Mouse (Mus musculus) small intestine, adult 2 months (tissue): ENCODE results near the gene Pcgf1. TPM values are rescaled to one million over a fixed set of nuclear protein-coding genes. Genes with fewer than 3 reads are reported as not detected.

Experiments used
- H3K27ac ChIP-seq: fragments of 200-500 bp; 2 replicates; pipeline ENCODE4 v1.5.1; 2012; ENCODE audit warnings: low read depth, low read length, control low read depth, inconsistent platforms; ENCODE audit not compliant: insufficient read depth
- H3K27me3 ChIP-seq: fragments of 200-500 bp; 2 replicates; pipeline ENCODE4 v1.6.1; 2012; ENCODE audit warnings: mild to moderate bottlenecking, moderate library complexity, low read length, inconsistent platforms; ENCODE audit not compliant: control insufficient read depth, insufficient read depth
- H3K36me3 ChIP-seq: fragments of 200-500 bp; 2 replicates; pipeline ENCODE4 v1.6.1; 2012; ENCODE audit warnings: mild to moderate bottlenecking, low read length, control low read depth, inconsistent platforms; ENCODE audit not compliant: control insufficient read depth, insufficient read depth
- H3K4me1 ChIP-seq: fragments of 200-500 bp; 2 replicates; pipeline ENCODE4 v1.6.1; 2012; ENCODE audit warnings: low read length, inconsistent platforms, mixed read lengths; ENCODE audit not compliant: control insufficient read depth, insufficient read depth, insufficient read length
- H3K4me3 ChIP-seq: fragments of 200-500 bp; 2 replicates; pipeline ENCODE4 v1.5.1; 2012; ENCODE audit warnings: low read depth, mild to moderate bottlenecking, control low read depth, inconsistent platforms, low read length, moderate library complexity
- CTCF ChIP-seq: fragments of 200-500 bp; IDR thresholded peaks from 2 replicates; pipeline ENCODE4 v1.5.1; 2012; ENCODE audit warnings: low read depth, mild to moderate bottlenecking, control low read depth, inconsistent platforms, low read length, moderate library complexity, mixed read lengths; ENCODE audit not compliant: insufficient replicate concordance, insufficient read length; ENCODE audit errors: extremely low read depth
- POLR2A ChIP-seq: fragments of 200-500 bp; IDR thresholded peaks from 2 replicates; pipeline ENCODE4 v1.6.1; 2012; ENCODE audit warnings: low read depth, mild to moderate bottlenecking, control low read depth, inconsistent platforms, low read length, moderate library complexity
- WGBS: fragments of 180-500 bp; shearing (Covaris S2); methylation state at CpG from one replicate; pipeline ENCODE4 v1.1.7; 2018; 5-methylcytosine and 5-hydroxymethylcytosine counted together
- polyA plus RNA-seq: library from polyadenylated mRNA; depleted of rRNA; stranded (reverse); fragments of >200 nt; gene quantifications from 2 replicates; pipeline ENCODE4 v1.2.3, GENCODE M21; 2012

Gene Pcgf1
- polyA plus RNA-seq, 1 experiment, result 9.9 TPM

DNA sequence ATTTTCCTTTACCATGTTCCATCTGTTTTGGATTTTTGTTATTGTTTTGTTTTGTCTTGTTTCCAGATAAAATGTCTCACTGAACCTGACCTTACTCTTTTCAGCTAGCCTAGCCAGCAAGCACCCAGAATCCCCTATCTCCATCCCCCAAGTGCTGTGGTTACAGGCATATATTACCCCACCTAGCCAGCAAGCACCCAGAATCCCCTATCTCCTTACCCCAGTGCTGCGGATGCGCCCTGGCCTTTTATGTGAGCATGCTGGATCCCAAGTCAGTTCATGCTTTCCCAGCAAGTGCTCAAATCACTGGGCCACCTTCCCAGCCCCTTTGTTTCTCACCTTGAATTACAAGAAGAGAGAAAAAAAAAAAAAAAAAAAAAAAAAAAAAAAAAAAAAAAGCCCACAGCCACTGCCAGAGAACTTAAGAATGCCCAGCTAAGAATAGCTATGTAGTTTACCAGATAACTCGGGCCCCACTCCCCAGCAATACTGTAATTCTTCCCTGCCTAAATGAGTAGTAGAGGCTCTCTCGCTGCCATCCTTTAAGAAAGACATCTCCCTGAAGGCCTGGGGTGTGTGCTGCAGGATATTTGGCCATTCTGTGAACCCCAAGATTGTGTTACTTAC lies 34.0 kb downstream of the Pcgf1 start:
- H3K27ac ChIP-seq, result no peak overlapping the region
- TF ChIP-seq CTCF, result no peak
- no peak for TF ChIP-seq POLR2A
- WGBS, result 86% methylated on average over 4 of the region's 4 CpGs
- H3K4me1 ChIP-seq, result peaks cover 15% of the 10 kb centered on the region
- H3K27me3 ChIP-seq, result no peaks in the 10 kb centered on the region
- H3K4me3 ChIP-seq, result no peak overlapping the region
- H3K36me3 ChIP-seq, result peaks cover 4% of the 10 kb centered on the region; the same call in 1 of the 2 replicates

DNA sequence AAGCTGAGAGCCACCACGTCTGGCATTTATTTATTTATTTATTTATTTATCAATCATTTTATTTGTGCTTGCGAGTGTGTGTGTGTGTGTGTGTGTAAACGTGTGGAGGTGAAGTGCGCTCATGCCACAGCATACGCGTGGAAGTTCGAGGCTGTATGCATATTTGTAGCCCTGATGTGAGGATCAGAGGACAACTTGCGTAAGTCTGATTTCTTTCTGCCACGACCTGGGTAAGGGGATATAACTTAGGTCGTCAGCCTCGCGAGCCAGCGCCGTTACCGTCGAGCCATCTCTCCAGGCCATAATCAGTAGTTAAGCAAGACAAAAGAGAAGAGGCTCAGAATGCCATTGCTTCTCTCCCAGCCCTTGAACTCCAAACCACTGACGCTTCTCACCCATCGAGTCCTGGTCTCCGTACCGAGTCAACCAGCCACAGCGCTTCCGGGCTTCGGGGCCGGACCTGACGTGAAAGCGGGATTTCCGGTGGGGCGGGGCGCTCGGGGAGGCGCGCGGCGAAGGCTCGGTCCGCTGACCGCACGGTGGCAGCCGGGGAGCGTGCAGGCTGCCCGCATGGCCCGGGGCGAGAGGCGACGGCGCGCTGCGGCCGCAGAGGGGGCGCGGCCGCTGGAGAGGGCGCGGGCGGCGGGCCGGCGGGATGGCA lies 37.5 kb downstream of the Pcgf1 start, which contains the start of gene Mogs:
Gene Mogs (plus strand): TSS at position 486 of the 661 bp plus-strand sequence.
- Histone ChIP-seq H3K36me3 (peaks cover 7% of the 10 kb centered on the region), H3K4me3 (peak within 1 kb of the TSS; percentile 75), H3K27me3 (no peaks in the 10 kb centered on the region), H3K27ac (peak within 1 kb of the TSS; percentile 96), H3K4me1 (peaks cover 14% of the 10 kb centered on the region)
- 1% methylated on average over 54 of the region's 58 CpGs for WGBS
- TF ChIP-seq CTCF (0 out of 2 replicates have a peak, but pooled peaks have one; percentile 32), POLR2A (peak; percentile 95)

DNA sequence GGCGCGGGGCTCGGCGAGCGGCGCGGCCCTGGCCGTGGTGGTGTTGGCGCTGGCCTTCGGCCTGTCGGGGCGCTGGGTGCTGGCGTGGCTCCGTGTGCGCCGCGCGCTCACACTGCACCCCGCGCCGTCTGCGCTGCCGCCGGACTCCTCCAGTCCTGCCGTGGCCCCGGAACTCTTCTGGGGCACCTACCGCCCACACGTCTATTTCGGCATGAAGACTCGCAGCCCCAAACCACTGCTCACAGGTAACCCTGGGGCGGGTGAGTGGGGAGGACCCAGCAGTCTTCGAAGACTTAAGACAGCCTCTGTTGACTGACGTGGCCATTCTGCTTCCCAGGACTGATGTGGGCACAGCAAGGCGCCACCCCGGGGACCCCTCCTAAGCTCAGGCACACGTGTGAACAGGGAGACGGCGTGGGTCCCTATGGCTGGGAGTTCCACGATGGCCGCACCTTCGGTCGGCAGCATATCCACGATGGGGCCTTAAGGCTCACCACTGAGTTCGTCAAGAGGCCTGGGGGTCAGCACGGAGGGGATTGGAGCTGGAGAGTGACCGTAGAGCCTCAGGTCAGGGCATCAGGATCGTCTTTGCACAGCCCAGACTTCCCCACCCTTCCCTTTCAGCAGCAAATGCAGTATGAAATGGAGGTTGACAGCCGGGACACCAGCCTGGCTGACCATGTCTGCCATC lies 38.2 kb downstream of the Pcgf1 start:
- H3K4me3 ChIP-seq, result peak overlapping the region; percentile 75
- peak overlapping the region; percentile 30; the same call in 1 of the 2 replicates for H3K27ac ChIP-seq
- no peaks in the 10 kb centered on the region for H3K27me3 ChIP-seq
- under 1% methylated on average over 40 of the region's 48 CpGs for WGBS
- TF ChIP-seq POLR2A, result no peak
- H3K36me3 ChIP-seq, result peaks cover 6% of the 10 kb centered on the region
- peaks cover 17% of the 10 kb centered on the region for H3K4me1 ChIP-seq

DNA sequence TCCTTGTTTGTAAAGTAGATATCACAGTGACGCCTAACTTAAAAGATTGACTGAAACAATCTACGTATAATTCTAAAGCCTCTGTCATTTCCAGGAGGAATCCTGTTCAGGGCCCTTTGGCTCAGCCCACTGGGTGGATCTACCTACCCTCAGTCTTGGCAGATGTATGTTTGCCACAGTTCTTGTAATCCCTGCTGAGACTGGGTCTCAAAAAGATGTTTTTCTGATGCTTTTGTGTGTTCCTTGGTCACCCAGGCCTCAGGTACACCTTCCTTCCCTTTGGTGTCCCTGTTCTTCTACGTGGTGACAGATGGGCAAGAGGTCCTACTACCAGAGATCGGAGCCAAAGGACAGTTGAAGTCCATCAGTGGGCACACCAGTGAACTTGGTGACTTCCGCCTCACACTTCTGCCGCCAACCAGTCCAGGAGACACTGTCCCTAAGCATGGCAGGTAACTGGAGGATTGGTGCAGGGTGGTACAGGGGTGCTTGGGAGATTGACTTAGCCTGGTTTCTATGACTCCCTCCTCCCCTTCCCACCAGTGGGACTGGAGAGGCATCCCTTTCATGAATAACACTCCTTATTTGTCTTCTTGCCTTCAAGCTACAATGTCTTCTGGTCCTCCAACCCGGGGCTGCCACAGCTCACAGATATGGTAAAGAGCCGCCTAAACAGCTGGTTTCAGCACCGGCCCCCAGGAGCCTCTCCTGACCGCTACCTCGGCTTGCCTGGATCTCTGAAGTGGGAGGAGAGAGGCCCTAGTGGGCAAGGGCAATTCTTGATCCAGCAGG lies 38.9 kb downstream of the Pcgf1 start:
- Histone ChIP-seq H3K4me3 (peak overlapping the region; percentile 75), H3K36me3 (peaks cover 6% of the 10 kb centered on the region), H3K27me3 (no peaks in the 10 kb centered on the region), H3K4me1 (peaks cover 17% of the 10 kb centered on the region), H3K27ac (no peak overlapping the region)
- 62% methylated on average over 11 of the region's 11 CpGs for WGBS
- no peak for TF ChIP-seq CTCF
- no peak for TF ChIP-seq POLR2A

DNA sequence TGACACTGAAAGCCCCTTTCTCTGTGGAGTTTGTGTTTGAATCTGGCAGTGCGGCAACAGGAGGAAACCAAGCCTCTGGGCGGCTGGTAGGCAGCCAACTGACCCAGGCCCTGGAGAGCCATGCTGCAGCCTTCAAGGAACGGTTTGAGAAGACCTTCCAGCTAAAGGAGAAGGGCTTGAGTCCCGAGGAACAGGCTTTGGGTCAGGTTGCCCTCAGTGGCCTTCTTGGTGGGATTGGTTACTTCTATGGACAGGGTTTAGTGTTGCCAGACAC lies 39.4 kb downstream of the Pcgf1 start:
- TF ChIP-seq CTCF, result no peak
- no peak; the same call in 1 of the 2 replicates for TF ChIP-seq POLR2A
- Histone ChIP-seq H3K27ac (no peak overlapping the region), H3K36me3 (peaks cover 6% of the 10 kb centered on the region), H3K4me3 (peak overlapping the region; percentile 21; the same call in 1 of the 2 replicates), H3K27me3 (no peaks in the 10 kb centered on the region), H3K4me1 (peaks cover 18% of the 10 kb centered on the region)
- WGBS, result 83% methylated on average over 4 of the region's 4 CpGs

DNA sequence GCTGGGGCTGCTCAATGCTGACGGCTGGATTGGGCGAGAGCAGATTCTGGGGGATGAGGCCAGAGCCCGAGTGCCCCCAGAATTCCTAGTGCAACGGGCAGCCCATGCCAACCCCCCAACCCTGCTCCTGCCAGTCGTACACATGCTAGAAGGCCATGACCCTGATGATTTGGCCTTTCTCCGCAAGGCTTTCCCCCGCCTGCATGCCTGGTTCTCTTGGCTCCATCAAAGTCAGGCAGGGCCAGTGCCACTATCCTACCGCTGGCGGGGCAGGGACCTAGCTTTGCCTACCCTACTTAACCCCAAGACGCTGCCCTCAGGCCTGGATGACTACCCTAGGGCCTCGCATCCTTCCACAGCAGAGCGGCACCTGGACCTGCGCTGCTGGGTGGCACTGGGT lies 39.9 kb downstream of the Pcgf1 start:
- no peaks in the 10 kb centered on the region for H3K27me3 ChIP-seq
- H3K4me3 ChIP-seq, result no peak overlapping the region
- no peak overlapping the region for H3K27ac ChIP-seq
- peaks cover 6% of the 10 kb centered on the region for H3K36me3 ChIP-seq
- peaks cover 21% of the 10 kb centered on the region for H3K4me1 ChIP-seq
- TF ChIP-seq POLR2A (no peak), CTCF (no peak)
- WGBS, result 95% methylated on average over 13 of the region's 13 CpGs
